Mouse (Mus musculus) layer of hippocampus, postnatal 36 days (tissue): Measurements from ENCODE around the gene Slc36a3. TPM values are rescaled to one million over a fixed set of nuclear protein-coding genes. Genes with fewer than 3 reads are reported as not detected.
A peak's percentile ranks its signal among the peaks of the same experiment; 100 is the strongest.
"Not testable (repeated sequence)": the region's sequence is repeated elsewhere in the genome, so short reads cannot be mapped to it uniquely, and the experiment has no call there.

ENCODE experiments used
- DNase-seq, 2 experiments: peaks; one replicate each; pipeline ENCODE4 v3.0.0; 2022
- total RNA-seq, 2 experiments: library from RNA; stranded (reverse); gene quantifications; 2 replicates each; pipeline ENCODE4 v1.2.3; 2021

Slc36a3 gene
- total RNA-seq, 2 experiments from 2014 or later = not detected

DNA sequence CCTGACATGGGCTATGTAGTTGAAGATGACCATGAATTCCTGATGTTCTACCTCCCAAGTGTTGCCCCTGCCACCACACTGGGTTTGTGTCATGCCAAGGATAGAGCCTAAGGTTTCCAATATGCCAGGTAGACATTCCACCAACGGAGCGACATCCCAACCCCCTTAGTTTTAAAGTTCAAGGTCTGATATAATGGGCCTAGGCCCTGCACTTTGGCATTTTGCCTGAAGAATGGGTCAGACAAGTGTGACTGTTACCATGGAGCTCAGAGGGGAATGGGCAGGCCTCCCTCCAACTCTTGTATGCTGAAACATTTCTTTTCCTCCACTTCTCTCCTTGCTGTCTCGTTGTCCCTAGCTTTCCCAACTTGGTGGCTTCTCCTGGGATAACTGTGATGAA is 48.3 kb downstream of the Slc36a3 start:
- no peak for DNase-seq

DNA sequence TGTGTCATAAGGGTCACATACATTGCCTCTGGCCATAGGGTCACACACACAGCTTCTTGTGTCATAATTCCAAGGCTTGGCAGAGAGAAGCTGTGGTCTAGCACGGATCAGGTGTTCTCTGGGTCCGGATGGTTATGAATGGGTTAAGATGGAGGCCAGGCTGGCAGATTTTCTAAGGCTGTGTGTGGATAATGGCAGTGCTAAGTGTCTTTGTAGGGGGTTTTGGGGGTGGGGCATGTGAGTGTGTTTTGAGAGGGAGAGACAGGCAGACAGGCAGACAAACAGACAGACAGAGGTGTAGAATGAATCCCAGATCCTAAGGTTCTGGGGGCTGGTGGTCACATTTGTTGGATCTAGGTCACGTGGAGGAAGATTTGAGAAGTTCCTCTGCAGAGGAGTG is 49.5 kb downstream of the Slc36a3 start:
- DNase-seq = no peak

DNA sequence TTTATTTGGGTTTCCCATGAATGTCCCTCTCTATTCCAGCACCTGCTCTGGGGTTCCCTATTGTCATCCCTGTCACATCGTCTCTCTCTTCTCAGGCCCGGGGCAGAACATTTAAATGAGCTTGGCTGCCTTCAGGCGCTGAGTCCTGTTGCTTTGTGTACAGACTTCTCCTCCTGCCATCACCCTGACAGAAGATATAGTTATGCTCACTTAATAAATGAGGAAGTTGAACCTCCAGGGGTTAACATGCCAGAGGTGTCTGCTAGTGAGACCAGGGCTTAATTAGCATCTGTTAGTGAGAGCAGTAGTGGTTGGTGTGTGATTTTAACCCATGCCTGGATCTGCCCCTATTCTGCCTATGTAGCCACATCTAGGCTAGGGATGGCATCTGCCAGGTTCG is 51.6 kb downstream of the Slc36a3 start:
- DNase-seq = no peak

DNA sequence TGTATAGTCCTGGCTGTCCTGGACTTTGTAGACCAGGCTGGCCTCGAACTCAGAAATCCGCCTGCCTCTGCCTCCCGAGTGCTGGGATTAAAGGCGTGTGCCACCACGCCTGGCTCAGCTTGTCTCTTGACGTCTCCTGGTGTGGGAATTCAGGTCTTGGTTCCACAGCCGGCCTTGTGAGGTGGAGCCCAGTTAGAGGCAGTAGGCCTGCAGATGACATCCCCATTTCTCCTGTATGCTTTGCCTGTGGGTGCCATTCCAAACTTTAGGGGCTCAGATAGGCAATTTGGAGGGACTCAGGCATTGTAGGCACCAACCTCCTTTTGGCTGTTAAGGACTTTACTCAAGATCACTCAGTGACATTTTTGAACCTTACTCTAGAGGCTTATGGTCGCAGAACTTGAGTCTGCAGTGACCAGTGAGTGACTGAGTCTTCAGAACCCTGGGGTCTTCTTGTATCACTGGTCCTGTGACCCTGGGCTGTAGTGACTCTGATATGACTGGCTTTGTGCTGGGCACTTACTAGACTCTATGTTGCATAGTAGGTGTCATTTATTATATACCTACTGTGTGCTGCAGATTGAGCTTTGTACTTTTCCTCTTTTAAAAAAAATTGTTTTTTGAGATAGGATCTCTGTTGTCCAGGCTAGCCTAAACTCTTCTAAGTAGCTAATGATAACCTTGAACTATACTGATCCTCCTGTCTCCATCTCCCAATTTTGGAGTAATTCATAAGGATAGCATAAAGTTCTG is 52.3 kb downstream of the Slc36a3 start:
- no peak for DNase-seq

DNA sequence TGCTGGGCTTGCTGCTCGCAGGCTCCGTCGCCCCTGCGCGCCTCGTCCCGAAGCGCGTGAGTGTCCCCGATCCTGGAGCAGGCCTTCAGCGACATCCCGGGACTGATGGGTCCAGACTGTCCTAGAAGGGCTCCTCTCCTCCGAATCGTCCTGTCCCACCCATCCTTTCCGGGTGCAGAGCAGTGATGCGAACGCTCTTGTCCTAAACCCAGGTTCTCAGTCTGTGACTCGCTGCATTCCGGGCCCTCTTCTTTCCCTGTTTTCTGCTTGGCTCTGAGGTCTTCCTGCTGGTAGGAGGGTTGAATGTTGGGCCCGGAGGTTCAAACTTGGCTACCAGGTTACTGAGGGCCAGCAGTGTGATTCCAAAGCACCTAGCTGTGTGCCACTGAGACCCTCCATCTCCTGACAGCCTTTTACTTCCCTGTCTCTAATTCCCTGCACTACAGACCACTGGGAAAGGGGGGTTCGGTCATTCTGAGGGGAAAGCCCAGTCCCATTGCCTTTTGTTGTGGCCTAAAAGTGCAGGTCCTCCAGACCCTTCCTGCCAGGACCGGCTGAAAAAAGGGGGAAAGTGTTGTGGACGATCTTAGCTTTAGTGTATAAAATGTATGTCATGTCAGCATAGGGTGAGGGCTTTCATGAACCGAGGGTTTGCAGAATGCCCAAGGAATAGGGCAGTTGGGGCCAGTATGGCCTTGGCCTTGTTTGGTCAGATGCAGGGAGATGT is 53.2 kb downstream of the Slc36a3 start:
- DNase-seq = no peak

DNA sequence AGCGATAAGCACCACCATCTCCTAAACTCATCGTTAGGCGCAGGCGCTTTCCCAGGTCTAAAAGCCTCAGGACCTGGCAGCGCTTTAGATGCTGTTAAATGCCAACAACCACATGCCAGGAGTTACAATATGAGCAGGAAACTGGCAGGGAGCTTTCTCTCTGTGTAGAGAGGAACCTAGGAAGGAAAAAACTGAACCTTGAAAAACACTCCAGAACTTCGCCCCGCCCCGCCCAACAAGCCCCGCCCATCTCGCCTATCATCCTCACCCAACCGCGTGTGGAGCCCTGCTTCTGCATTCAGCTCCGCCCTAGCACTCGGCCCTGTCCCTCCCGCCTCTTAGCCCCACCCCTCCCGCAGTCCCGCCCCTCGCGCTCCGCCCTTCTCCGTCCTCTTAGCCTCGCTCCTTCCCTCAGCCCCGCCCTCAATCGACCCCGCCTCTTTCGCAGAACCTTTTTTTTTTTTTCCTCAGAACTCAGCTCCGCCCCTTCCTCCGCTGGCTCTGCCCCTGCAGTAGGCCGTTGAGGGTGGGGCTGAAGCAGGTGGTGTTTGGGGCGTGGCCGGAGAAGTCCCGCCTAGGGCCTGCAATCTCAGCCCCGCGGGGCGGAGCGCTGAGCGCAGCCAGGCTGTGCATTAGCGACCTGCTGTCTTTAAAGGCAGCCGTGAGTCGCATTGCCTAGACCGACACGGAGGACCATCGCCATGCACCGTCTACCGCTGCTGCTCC is 53.9 kb downstream of the Slc36a3 start, which contains the start of gene Gm2a:
Gene Gm2a (plus strand): TSS at position 653 of the 726 bp plus-strand sequence.
- DNase-seq = peak; percentile 92 to 94

DNA sequence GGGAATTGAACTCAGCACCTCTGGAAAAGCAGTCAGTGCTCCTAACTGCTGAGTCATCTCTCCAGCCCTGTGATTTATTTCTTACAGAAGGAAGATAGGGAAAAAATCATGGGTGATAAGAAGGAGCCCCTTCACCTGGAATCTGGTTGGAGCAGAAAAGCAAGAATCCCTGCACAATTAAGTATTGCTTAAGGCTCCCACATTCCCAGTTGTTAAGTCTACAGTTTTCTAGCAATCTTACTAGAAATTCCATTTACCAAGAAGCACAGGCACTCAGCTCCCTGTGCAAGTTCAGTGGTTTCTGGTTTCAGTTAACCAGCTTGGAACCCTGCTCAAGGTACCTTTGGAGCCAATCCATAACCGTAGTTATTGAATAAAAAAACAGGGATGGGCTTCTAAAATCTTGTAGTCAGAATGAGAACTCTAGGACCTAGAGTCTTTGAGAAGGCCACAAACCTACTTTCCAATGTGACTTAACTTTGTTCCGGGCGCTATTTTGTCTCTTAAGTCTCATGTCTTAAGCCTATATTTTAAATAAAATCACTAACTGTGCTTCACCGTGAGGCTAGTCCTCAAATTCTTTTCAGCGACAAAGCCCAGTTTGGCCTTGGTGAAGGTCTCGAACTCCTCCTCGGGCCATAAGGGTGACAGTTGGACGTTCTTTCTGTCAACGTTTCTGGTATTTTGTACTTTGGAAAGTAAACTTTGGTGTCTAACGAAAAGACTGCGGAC is 54.6 kb downstream of the Slc36a3 start:
- no peak for DNase-seq

DNA sequence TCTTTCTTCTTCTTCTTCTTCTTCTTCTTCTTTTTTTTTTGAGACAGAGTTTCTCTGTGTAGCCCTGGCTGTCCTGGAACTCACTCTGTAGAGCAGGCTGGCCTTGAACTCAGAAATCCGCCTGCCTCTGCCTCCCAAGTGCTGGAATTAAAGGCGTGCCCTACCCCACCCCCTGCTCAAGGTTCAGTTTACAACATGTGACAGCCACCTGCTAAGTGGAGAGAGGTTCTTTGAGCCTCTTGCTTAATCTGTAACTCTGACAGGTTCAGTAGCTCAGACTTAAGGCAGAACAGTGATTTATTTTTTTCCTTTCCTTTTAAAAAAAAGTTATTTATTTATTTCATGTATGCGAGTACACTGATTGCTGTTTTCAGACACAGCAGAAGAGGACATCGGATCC is 55.2 kb downstream of the Slc36a3 start:
- DNase-seq = not testable (repeated sequence)

DNA sequence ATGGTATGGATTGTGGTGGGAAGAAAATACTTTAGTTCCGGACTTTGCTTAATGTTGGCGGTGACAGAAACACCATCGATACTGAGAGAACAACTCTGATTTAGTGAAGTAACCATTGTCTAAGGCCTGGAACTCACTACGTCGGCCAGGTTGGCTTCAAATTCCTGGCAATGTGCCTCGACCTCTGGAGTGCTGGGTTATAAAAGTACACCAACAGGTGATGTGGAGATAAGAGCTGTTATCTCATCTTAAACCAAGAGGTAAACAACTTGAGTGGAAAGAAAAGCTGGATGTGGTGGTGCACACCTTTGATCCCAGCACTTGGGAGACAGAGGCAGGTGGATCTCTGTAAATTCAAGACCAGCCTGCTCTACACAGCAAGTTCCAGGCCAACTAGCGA is 58.4 kb downstream of the Slc36a3 start:
- DNase-seq = no peak

DNA sequence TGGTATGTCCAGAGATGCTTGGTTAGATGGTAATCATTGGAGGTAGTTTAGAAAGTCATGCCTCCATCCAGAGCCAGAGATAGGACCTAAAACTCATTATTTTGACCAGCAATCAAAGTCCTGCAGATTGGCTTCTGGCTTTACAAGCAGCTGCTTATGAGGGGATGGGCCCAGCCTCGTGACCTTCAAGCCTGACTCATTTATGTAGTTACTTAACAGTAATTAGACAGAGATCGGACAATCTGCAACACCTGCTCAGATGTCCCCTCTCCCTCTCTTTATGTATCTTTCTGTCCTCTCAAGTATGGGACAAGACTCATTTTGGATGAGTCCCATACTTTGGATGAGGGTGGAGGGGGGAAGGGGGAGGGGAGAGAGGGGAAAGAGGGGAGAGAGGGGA is 61.6 kb downstream of the Slc36a3 start:
- DNase-seq = no peak

DNA sequence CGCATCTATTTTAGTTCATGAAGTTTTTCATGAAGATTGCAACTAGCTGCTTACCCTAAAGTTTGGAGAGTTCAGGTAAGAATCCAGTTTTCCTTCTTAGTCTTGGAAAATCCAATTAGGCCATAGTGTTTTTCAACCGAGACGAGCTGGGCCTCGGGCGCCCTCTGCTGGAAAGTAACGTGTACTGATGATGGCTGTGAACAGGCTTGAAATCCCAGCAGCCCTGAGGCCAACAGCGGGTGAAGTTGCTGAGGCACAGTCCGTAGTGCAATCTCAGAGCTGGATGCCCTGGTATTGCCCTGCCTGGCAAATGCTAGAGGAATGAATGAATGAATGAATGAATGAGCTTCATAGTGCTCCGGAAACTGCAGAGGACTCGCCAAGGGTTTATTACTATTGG is 64.5 kb downstream of the Slc36a3 start:
- DNase-seq = peak; percentile 50 to 58

DNA sequence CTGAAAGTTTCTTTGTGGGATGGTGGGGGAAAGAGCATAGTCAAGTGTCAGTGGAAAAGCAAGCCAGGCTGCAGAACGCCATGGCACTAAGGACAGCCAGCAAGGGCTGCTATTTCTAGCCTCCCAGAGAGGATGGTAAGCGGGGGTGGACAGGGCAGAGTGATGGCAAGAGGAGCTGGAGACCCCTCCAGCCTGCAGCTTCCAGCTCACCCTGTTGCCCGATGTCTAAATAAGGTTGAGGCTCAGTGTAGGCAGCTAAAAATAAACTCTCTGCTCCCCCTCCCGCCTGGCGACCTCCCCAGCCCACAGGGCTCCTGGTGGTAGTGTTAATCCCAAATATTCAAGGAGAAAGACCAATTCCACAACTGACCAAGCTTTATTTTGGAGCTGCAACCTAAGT is 66.1 kb downstream of the Slc36a3 start:
- DNase-seq = no peak

DNA sequence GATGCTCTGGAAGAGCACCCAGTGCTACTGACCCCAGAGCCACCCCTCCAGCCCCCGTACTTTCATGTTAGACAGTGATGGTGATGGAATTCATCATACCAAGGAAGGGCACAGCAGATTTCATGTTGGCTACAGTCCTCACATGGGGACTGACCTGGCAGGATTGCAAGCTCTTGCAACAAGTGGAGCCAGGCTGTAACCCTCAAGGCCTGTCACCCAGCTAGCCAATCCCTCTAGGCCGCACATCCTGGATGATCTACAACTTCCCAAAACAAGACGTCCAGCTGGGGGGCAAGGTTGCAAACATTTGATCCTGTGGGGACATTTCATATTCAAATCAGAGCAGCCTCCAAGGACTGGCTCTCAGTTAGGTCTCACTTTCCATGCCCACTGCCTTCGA is 66.9 kb downstream of the Slc36a3 start:
- DNase-seq = no peak

DNA sequence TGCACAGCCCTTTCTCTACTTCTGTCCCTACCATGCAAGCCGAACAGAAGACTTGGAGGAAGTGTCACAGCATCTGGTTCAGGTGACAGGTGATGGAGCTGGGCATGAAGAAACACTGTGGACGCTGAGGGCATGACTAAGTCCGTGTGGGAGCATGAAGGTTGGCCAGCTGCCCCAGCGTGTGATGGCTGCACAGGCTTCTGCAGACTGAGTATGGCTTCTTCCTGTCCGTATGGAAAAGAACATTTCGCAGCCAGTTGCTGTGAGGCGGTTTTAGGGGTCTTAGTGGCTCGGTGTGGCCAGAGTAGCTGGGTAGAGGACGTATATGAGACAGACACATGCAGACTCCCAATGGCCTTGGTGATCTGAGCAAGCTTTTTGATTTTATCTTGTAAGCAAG is 70.3 kb downstream of the Slc36a3 start:
- no peak for DNase-seq

DNA sequence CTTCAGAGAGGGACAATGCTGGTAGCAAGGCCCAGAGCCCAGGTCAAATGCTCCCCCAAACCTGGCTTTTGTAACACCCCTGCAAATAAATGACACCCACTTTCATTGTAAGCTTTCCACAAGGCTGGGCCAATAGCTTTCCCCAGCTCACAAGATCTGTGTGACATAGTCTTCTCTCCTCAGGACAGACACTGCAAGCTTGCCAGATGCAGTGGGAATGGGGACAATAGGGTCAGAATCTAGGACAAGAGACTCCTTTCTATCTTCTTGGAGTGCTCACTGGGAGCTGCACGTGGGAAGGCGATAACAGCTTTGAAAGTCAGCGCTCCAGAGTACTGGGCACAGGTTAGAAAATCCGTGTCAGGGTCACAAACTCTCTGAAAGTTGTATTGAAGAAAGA is 72.3 kb downstream of the Slc36a3 start:
- DNase-seq = no peak

DNA sequence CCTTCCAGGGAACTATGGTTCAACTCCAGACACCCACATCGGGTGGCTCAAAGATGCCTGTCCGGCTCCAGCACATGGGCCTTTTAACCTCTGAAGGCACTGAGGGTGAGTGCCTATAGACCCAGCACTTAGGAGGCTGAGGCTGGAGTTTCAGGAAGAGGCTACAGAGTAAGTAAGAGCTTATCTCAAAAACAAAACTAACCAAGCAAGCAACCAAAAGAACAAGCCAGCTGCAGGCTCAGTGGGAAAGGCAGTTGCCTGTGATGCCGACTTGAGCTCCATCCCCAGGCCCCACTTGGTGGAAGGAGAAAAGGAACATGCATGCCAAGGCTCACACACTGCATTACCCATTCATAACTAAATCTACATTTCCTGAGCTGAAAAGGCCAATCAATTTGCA is 73.0 kb downstream of the Slc36a3 start:
- no peak for DNase-seq

DNA sequence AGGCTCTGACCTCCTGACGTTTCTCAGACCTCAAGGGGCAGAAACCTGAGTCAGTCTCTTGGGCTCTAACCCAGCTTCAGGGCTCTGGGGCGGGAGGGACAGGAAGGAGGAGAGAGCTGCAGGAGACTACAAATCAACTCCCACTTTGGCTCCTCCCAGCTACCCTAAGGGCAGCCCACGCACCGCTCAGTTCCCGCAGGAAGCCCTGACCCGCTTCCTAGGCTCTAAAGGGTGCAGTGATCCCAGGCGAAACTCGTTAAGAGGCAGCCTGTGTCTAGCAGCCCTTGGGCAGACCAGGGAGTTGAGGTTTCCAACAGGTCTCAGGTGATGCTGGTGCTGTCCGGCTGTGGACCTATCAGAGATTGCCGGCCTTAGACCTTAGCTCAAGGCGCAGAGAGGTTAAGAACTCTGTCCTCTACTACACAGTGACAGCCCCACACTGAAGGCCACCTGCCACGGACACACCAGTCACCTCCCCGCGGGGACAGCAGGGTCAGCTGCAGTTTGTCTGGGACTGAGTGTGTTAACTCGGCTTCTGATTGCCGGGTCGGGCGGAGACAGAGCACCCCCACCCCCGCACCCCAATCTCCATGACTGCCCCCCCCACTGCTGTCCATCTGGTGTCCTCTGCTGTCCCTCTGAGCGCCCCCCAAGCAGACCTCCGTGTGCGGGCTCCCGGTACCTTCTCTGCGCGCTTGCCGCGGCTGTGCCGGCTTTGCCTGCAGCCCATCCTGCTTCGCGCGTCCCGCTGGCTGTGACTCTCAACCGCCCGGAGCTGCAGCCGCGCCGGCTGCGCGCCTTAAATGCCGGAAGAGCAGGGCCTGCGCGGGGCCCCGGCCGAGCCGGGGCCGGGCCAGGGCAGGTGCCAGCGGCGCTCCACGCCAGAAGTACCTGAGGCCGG is 73.9 kb downstream of the Slc36a3 start, which contains the start of gene Ccdc69:
Gene Ccdc69 (minus strand): TSS at position 801 of the 901 bp plus-strand sequence.
- peak in 1 of 2 experiments; percentile 11 for DNase-seq

DNA sequence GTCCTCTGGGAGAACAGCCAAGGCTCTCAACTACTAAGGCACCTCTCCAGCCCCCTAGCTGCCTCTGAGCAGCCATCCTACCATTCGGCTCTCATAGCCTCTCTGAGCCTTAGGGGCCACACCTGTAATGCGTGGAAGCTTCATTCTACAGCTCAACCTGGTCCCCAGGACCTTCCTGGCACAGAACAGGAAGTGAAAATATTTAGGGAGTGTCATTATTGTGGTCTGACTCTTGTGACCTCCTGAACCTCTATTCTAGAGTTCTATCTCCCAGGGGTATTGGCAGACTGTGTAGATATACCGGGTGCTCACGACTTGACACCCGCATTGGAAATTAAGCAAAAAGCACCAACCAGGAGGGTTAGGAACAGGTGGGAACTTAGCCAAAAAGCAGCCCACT is 75.3 kb downstream of the Slc36a3 start:
- DNase-seq = no peak

DNA sequence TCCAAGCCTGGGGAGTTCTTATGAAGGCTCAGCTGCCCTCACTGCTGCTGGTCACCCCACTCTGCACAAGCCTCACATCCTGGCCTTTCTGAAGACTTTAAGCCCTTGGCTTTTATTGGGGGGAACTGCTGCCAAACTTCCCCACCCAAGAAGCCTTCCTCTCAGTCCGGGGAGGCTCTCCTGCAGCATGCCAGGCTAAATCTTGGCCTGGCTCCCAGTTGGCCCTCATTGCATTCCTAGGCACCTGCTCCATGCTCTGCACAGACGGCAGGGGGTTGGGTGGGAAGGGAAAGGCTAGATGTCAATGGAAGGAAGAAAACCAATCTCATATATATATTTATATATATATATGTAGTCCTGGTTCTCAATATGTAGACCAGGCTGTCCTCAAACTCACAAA is 75.9 kb downstream of the Slc36a3 start:
- no peak for DNase-seq
